Mouse (Mus musculus): ENCODE data around the gene Cnrip1. TPM values are rescaled to one million over a fixed set of nuclear protein-coding genes. Genes with fewer than 3 reads are reported as not detected.
"Not testable (repeated sequence)": the region's sequence is repeated elsewhere in the genome, so short reads cannot be mapped to it uniquely, and the experiment has no call there.

Cnrip1 gene
- total RNA-seq (2017) = 4.3 and 7.2 TPM in 2 replicates

DNA sequence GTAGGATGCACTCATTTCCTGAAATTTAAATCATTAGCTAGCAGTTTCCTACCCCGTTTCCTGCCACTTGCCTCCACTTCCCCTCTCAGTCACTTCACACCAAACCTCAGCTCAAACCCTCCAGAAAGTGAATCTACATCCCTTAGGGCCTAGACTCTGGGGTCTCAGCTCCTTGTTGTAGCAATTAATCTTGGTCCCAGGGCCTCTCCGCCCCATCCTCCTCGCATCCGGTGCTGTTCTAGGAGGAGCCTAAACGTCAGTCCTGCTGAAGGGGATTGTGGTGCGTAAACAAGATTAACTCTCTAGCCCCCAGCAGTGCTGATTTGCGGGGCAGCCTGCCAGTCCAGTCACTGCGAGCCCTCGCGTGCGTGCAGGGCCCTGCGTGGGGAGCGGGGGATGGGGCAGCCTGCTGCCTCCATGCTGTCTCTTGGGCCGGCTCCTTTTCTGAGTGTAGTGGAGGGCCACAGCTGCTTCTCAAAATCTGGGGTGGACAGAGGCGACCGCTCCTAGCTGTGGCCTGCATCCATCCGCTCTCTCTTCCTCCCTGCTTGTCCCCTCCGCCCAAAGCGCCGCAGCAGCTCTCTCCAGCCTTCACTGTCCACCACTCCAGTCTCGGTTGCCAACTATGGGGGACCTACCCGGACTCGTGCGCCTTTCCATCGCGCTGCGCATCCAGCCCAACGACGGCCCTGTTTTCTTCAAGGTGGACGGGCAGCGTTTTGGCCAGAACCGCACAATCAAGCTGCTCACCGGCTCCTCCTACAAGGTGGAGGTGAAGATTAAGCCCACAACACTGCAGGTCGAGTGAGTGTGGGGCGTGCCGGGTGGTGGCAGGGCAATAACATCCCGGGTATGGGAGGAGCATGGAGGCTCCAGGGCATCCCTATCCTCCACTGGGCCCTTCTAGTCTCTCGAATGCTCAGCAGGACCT lies at the start of gene Cnrip1, which contains the start of gene Plek:
TSS of gene Cnrip1 (plus strand) at position 42 of the 931 bp plus-strand sequence.
TSS of gene Plek (minus strand) at position 837 of the 931 bp plus-strand sequence.
- peak; percentile 64 for ATAC-seq (ENCODE audit: extremely low read depth, insufficient number of reproducible peaks, low FRiP score, poor library complexity, severe bottlenecking)

DNA sequence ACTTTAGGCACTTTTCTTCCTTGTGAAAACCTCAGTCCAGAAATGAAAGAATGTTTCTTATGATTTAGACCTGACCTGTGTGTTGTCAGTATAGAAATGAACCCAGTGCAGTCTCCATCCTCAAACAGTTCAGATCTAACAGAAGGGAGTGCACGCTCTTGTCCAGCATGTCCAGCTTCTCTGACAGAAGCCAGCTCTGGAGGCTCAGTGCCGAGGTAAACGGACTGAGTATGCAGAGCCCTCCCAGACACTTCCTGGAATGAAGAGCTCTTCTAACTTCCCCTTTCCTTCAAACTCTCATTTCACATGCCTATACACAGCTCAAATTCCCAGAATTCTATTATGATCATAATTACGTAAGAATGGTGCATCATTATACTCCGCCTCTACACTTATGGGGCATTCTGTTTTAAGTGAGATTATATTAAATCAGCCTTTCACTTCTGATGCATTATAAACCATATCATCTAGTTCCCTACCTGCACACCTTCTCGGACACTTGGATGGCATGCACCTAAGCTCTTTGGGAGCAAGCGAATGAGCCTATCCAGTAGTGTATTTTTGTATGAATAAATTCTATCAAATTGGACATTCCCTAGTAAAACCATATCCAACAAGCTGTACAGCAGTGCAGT lies 48.5 kb upstream of the Cnrip1 start:
- ATAC-seq (ENCODE audit: extremely low read depth, insufficient number of reproducible peaks, low FRiP score, poor library complexity, severe bottlenecking) = peak; percentile 49

DNA sequence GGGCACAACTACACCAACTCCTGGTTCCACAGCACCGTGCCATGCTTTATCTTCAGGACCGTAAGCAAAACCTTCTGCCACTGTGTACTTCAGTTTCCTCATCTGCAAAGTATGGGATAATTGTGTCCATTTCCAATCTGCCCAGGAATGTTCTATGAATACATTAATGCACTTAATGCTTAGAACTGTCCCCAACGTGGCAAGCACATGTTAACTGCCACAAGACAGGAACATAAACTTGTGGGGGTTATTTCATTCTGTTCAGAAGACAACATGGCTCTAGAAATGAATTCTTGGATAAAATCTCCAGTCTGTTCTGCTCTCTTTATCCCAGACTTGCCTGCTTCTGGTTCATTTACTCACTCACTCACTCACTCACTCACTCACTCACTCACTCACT lies 47.6 kb upstream of the Cnrip1 start:
- no peak for ATAC-seq (ENCODE audit: extremely low read depth, insufficient number of reproducible peaks, low FRiP score, poor library complexity, severe bottlenecking)

DNA sequence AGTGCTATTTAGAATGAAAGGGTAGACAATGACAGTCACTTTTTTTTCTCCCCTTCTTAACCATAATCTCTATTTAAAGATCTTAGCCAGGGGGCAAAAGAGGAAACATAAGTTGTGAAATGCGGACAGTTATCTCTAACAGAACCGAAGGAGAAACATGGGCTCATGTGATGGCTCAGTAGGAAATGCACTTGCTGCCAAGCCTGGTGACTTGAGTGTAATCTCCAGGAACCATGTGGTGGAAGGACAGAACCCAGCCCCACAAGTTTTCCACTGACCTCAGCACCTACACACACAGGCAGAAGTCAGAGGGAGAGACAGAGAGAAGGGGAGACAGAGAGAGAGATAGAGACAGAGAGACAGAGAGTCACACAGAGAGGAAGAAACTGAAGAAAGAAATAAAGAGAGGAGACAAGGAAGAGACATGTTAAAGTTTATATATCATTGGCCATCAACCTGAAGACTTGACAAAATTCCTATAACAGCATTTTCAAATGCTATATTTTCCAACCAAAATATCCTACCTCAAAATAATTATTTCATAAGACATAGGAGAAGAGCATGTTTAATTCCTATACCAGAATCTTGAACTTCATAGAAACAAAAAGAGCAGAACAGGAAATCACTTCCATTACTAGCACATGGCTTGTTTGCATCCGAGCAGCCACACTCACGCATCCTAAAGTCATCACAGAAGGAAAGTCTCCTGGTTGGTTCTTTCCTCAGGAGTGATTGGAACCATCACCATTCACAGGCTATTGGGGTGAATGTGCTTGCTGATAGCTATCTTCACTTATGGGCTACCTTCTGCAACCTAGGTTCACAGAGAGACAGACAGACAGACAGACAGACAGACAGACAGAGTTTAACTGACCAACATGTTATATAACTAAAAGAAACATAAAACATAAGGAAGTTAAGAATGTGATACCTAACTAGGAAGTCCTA lies 46.2 kb upstream of the Cnrip1 start:
- no peak for ATAC-seq (ENCODE audit: extremely low read depth, insufficient number of reproducible peaks, low FRiP score, poor library complexity, severe bottlenecking)

DNA sequence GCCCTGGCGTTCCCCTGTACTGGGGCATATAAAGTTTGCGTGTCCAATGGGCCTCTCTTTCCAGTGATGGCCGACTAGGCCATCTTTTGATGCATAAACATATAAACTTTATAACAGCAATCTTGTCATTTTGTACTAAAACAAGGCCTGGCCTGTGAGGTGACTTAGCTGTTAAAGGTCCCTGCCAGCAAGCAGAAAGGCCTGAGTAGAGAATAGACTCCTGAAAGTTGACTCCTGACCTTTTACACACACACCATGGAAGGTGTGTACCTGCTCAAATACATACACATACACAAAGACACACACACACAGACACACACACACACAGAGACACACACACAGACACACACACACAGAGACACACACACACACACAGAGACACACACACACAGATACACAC lies 44.9 kb upstream of the Cnrip1 start:
- ATAC-seq (ENCODE audit: extremely low read depth, insufficient number of reproducible peaks, low FRiP score, poor library complexity, severe bottlenecking) = not testable (repeated sequence)

DNA sequence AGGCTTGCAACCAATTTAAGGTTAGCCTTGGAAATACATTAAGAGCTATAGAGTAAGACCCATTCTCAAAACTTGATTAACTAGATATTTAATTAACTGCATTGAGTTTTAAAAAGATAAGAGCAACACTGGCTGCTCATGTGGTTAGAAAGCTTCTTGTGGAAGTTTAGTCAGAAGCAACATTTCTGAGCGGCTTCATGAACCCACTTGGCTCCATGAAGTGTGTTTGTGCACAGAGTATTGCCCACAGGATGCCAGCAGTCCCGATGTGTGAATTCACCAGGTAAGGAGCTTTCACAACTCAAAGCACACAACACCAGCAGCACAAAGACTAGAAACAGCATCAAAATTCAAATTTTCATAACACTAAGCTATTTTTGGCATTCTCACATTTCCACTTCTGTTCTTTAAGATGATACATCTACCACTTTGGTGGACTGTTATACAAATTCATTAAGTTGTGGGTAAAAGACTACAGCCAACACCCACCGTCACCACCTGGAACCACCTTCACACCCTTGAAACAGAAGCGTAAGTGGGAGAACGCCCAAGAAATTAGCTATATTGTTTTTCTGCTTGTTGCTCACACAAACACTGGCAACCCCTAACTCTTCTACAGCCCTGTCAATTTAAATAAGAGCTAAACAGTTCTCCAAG lies 43.7 kb upstream of the Cnrip1 start:
- no peak for ATAC-seq (ENCODE audit: extremely low read depth, insufficient number of reproducible peaks, low FRiP score, poor library complexity, severe bottlenecking)

DNA sequence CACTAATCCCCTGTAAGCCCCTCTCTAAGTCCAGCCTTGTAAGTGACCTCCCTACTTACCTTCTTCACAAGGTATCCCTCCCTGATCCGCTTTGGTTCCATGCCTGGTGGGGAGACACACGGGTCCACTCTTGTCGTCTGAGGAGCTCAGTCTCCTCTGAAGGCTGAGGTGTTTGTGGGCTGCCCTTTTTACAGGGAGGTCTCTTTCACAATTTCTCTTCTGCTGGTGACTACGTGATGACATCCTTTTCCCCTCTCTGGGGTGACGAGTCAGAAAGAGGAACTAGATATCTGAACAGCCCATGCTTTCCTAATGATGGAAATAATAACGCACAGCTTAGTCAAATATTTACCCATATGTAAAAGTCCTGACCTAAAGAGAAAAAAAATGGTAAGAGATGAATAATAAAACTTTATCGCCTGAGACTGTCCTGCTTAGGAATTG lies 42.9 kb upstream of the Cnrip1 start:
- ATAC-seq (ENCODE audit: extremely low read depth, insufficient number of reproducible peaks, low FRiP score, poor library complexity, severe bottlenecking) = peak; percentile 92

DNA sequence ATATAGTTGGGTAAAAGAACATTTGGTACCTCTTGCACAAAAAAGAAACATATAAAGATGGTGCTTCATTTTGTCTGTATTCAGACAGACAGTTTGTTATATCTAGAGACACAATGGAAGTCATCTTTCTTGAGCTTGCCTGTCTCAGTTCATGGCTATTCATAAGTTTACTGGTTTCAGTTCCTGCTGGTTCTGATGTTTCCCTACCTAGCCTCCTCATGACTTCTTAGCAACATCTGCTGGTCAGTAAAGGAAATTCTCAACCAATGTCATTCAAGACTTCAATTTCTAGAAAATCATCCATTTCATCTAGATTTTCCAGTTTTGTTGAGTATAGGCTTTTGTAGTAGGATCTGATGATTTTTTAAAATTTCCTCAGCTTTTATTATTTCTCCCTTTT lies 38.4 kb upstream of the Cnrip1 start:
- ATAC-seq (ENCODE audit: extremely low read depth, insufficient number of reproducible peaks, low FRiP score, poor library complexity, severe bottlenecking) = peak; percentile 70

DNA sequence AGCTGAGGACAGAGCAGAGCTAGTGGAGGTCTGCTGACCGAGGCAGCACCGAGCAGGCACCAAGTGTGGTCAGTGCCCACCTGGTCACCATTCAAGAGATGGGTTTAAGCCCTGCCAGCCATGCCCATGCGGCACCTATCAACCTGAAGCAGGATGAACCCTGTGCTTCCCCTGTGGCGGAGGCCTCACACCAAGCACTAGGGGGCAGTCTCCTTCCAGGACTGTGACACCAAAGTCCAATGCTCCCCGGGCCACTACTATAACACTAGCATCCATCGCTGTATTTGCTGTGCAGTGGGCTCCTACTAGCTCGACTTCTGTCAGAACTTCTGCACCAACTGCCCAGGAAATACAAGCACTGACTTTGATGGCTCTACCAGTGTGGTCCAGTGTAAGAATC lies 32.1 kb upstream of the Cnrip1 start:
- ATAC-seq (ENCODE audit: extremely low read depth, insufficient number of reproducible peaks, low FRiP score, poor library complexity, severe bottlenecking) = peak; percentile 31; the same call in 1 of the 2 replicates

DNA sequence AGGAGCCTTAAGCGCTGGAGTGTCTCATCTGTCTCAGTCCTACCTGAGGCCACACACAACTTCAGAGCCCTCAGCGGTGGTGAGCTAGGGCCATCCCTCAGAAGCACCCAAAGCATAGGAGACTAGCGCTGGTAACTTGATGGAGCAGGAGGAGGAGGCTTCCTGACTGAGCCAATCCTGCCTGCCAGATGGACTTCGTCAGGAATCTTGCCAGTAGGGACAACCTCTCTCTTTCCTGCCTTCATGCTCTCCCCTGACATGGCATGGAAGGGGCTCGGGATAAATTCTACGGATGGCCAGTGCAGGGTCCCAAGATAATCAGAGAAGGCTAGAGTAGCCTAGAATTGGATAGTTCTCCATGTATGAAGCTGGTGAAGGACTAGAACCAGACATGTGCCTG lies 28.2 kb upstream of the Cnrip1 start:
- ATAC-seq (ENCODE audit: extremely low read depth, insufficient number of reproducible peaks, low FRiP score, poor library complexity, severe bottlenecking) = no peak

DNA sequence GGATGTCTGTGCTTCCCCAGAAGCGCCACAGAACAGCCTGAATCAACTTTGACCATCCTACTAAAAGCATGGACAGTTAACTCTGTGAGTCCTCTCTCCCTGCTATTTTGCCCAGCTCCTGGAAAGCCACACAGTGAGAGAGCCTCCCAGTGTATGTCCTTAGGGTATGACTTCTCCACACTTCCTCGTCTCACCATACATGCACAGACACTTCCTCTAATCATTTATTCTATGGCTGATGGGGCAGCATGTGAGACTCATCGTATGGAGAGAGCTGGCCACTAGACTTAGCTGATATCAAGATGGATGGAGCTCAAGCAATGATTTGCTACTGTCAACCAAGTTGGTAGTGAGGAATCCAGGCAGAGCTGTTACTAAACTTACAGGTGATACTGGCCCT lies 27.4 kb upstream of the Cnrip1 start:
- 0 out of 2 replicates have a peak, but pooled peaks have one; percentile 17 for ATAC-seq (ENCODE audit: extremely low read depth, insufficient number of reproducible peaks, low FRiP score, poor library complexity, severe bottlenecking)

DNA sequence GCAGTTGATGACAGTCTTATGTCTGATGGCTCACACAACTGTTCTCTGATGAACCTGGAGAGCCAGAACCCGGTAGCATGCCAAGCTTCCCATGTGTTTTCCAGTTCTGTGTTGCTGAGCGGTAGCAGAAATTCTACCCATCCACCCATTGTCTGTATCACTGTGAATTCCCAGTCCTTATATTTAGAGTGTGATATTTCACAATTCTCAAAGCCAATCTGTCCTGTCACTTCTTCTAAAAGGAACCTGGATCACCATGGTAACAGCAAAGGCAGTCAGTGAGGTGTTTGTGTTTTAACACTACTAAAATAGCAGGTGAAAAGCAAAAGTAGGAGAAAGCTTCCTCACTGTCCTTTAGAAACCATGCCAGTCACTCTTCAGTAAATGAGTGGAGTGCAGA lies 5.6 kb upstream of the Cnrip1 start:
- ATAC-seq (ENCODE audit: extremely low read depth, insufficient number of reproducible peaks, low FRiP score, poor library complexity, severe bottlenecking) = no peak

DNA sequence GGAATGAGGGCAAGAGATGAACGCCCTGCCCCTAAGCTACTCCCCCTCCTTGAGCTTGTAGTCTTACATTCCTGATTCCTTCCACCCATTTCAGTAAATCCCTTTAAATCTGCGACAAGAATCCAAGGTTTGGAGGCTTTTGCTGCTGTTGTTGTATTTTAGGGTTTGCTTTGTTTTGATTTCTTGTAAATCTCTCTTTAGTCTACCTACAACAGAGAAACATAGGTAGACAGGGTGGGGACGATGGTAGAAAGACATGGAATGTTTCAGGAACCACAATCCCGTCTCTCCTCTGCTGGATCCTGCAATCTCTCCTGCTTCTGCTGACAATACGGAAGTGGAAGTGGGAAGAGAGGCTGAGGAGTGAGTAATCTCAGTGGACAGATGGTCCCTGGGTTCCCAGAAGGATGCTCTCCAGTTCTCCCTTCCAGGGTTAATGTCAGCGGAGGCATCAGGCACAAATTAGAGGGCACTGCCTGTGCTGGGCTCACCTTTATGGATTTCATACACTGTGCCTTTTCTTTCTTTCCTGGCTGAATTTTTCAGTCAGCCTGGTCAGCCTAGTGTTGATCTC lies 1.2 kb downstream of the Cnrip1 start:
- ATAC-seq (ENCODE audit: extremely low read depth, insufficient number of reproducible peaks, low FRiP score, poor library complexity, severe bottlenecking) = no peak

DNA sequence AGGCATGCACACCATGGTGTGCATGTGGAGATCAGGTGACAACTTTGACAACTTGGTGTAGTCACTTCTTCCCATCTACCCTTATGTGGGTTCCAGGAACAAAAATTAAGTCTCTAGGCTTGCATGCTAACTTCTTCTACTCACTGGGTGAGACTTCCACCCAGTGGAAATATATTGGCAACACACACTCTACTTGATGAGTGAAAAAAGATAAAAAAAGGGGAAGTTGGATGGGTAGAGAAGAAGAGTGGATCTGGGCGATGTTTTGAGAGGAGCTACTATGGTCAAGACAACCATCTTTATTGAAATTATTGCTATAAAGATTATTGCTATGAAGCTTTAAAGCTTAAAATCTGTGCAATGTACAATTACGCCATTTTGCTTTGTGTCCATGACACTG lies 18.0 kb downstream of the Cnrip1 start:
- not testable (repeated sequence) for ATAC-seq (ENCODE audit: extremely low read depth, insufficient number of reproducible peaks, low FRiP score, poor library complexity, severe bottlenecking)

DNA sequence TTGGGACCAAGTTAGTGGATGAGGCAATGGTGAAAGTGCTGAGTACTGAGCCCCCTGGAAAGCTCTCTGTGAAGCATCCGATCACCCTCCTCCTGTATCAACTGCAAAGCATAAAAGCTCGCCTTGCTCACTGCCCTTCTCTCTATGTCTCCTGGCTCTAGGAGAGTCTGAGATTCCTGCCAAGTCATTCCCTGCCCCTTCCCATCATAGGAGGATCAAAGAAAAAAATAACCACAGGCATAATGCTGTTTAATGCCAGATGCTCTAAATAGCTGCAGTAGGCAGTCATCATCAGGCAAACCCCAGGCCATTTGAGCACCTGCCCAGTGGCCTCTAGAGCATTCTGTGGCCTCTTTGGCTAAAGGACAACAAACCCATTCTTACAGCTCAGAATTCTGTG lies 24.3 kb downstream of the Cnrip1 start:
- ATAC-seq (ENCODE audit: extremely low read depth, insufficient number of reproducible peaks, low FRiP score, poor library complexity, severe bottlenecking) = no peak

DNA sequence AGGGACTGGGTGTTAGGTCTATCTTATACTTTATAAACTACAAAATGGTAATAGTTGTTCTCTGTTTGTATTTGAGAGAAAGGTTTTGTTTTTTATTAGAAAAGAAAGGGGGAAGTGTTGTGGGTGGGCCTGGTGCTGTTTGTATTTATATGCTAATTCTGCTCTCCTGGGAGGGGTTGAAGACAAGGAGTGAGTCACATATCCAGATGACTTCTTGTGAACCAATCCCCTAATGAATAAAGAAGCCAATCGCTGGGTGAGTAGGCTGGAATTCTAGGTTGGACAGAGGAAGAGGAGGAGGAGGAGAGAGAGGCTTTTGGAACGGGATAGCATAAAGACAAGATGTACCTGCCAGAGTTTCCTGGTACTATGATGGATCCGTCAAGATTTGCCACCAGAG lies 30.7 kb downstream of the Cnrip1 start:
- ATAC-seq (ENCODE audit: extremely low read depth, insufficient number of reproducible peaks, low FRiP score, poor library complexity, severe bottlenecking) = no peak

DNA sequence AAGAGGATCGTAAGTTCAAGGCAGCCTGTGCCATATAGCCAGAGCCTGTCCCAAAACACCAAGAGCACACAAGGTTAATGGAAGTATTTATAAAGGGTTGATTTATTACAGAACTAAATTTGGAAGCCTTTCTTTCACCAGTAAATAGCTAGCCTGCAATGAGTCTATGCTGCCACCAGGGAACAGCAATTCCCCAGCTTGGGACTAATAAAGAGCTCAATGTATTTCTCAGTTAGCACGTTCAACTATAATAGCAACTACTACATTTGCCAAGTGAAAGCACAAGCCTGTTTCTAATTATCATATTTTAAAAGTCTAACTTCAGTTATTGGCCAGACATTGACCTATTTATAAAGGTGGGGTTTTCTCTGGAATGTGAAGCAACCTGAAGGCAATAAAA lies 31.6 kb downstream of the Cnrip1 start:
- 0 out of 2 replicates have a peak, but pooled peaks have one; percentile 36 for ATAC-seq (ENCODE audit: extremely low read depth, insufficient number of reproducible peaks, low FRiP score, poor library complexity, severe bottlenecking)

DNA sequence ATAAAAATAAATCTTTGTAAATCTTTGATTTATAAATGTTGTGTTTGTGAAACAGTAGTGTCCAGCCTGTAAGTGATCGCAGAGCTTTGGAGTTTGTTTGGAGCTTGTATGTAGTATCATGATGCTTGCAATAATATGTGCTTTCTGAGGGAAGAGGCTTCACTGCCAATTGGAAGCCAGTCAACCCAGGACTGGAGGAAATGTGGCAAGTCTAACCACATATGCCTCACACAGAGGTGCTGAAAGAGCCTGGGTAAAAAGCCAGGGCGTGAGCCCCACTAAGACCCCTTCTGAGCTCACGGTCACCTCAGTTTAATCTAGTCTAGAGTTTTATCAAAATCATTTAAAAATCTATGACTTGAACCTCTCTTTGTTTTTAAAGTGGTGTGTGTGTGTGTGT lies 32.1 kb downstream of the Cnrip1 start:
- no peak for ATAC-seq (ENCODE audit: extremely low read depth, insufficient number of reproducible peaks, low FRiP score, poor library complexity, severe bottlenecking)
